15 mouse cellular contexts compared by ENCODE assay signal in genomic region chr2:172909463-172909862, GRCm38 (mm10). TPM values are rescaled to one million over a fixed set of nuclear protein-coding genes. Genes with fewer than 3 reads are reported as not detected.
A peak's percentile ranks its signal among the peaks of the same experiment; 100 is the strongest.
DNase-seq lines count a peak whose midpoint lies in the region; ATAC-seq and TF ChIP-seq lines count a peak whose summit lies in the region.
"Had no signal": no experiment of that assay in that cellular context is flagged by ENCODE, and none has a peak within 500 bp of the region (broad histone marks: within the 10 kb centered on the region; RNA-seq: fewer than 3 reads in every experiment).

No protein-coding gene starts in this region.

- no peaks in the 10 kb centered on the region for H3K27me3 ChIP-seq in forebrain, embryonic 10.5 days (ENCODE audit: poor library complexity, severe bottlenecking)
- no peaks in the 10 kb centered on the region for H3K27me3 ChIP-seq in forebrain, embryonic 11.5 days (ENCODE audit: control insufficient read depth, insufficient read depth, low read length)
- no peaks in the 10 kb centered on the region for H3K27me3 ChIP-seq in hindbrain, postnatal 0 days (ENCODE audit: insufficient read depth, low read length)
- H3K27me3 ChIP-seq in midbrain, postnatal 0 days (ENCODE audit: insufficient read depth, low read length) = no peaks in the 10 kb centered on the region
- H3K27me3 ChIP-seq: liver, embryonic 15.5 days had no signal

- peaks cover 22% of the 10 kb centered on the region for H3K36me3 ChIP-seq in forebrain, embryonic 10.5 days (replicated peaks)
- H3K36me3 ChIP-seq in forebrain, embryonic 11.5 days (ENCODE audit: control insufficient read depth, insufficient read depth, low read length) = no peaks in the 10 kb centered on the region
- H3K36me3 ChIP-seq in hindbrain, postnatal 0 days (ENCODE audit: insufficient read depth, low read length) = no peaks in the 10 kb centered on the region
- H3K36me3 ChIP-seq in midbrain, postnatal 0 days (ENCODE audit: insufficient read depth, low read length) = no peaks in the 10 kb centered on the region
- H3K36me3 ChIP-seq: liver, embryonic 15.5 days had no signal

- no peak for ATAC-seq in forebrain, embryonic 11.5 days (replicated peaks; ENCODE audit: low FRiP score)
- peak; percentile 81 for ATAC-seq in hindbrain, postnatal 0 days
- 0 out of 2 replicates have a peak, but pooled peaks have one; percentile 39 for ATAC-seq in midbrain, postnatal 0 days (ENCODE audit: low FRiP score)
- ATAC-seq: forebrain, embryonic 14.5 days had no signal

- DNase-seq in forebrain, embryonic 10.5 days (ENCODE audit: extremely low spot score, low spot score) = no peak
- no peak for DNase-seq in forebrain, embryonic 11.5 days (ENCODE audit: low spot score)
- peak; percentile 8 for DNase-seq in lung, postnatal 10 days
- DNase-seq in lung, adult 2 months = no peak
- DNase-seq in hindbrain, postnatal 0 days (ENCODE audit: low spot score) = peak; percentile 74
- peak; percentile 82 for DNase-seq in midbrain, postnatal 0 days (ENCODE audit: low spot score)
- no peak for DNase-seq in thymus, postnatal 25 days
- no peak for DNase-seq in kidney, postnatal 25 days
- DNase-seq: adrenal gland, postnatal 36 days; embryo, embryonic 11 days; kidney, adult 18-20 months had no signal

- no peak overlapping the region for H3K4me3 ChIP-seq in forebrain, embryonic 10.5 days
- H3K4me3 ChIP-seq in forebrain, embryonic 11.5 days (ENCODE audit: low read depth, low read length) = no peak overlapping the region
- H3K4me3 ChIP-seq in lung, adult 2 months (replicated peaks; ENCODE audit: extremely low read depth, low read depth, low read length) = no peak overlapping the region
- H3K4me3 ChIP-seq in hindbrain, postnatal 0 days (ENCODE audit: low read length) = no peak overlapping the region
- H3K4me3 ChIP-seq in midbrain, postnatal 0 days (ENCODE audit: low read depth, low read length) = no peak overlapping the region
- H3K4me3 ChIP-seq: liver, embryonic 15.5 days; myocyte had no signal

- peak overlapping the region; percentile 3; the same call in 1 of the 2 replicates for H3K27ac ChIP-seq in forebrain, embryonic 10.5 days
- H3K27ac ChIP-seq in forebrain, embryonic 11.5 days (ENCODE audit: low read depth, low read length) = no peak overlapping the region
- H3K27ac ChIP-seq in hindbrain, postnatal 0 days = no peak overlapping the region
- no peak overlapping the region for H3K27ac ChIP-seq in midbrain, postnatal 0 days (ENCODE audit: low read depth, low read length)
- H3K27ac ChIP-seq: liver, embryonic 15.5 days; macrophage had no signal

- no peak for TF ChIP-seq POLR2A in lung, adult 2 months (IDR thresholded peaks at IDR 0.05; ENCODE audit: borderline replicate concordance, extremely low read depth, low read depth, low read length)

- no peak overlapping the region for H3K9ac ChIP-seq in forebrain, embryonic 11.5 days (ENCODE audit: low read length)
- no peak overlapping the region for H3K9ac ChIP-seq in hindbrain, postnatal 0 days (replicated peaks; ENCODE audit: low read length)
- no peak overlapping the region for H3K9ac ChIP-seq in midbrain, postnatal 0 days (replicated peaks; ENCODE audit: low read length, poor library complexity, severe bottlenecking)
- H3K9ac ChIP-seq: liver, embryonic 15.5 days had no signal

- H3K4me1 ChIP-seq in forebrain, embryonic 10.5 days = peaks cover 67% of the 10 kb centered on the region
- H3K4me1 ChIP-seq in forebrain, embryonic 11.5 days (replicated peaks; ENCODE audit: control insufficient read depth, insufficient read depth, low read length) = no peaks in the 10 kb centered on the region
- no peaks in the 10 kb centered on the region for H3K4me1 ChIP-seq in lung, adult 2 months (ENCODE audit: control insufficient read depth, insufficient read depth, low read length)
- H3K4me1 ChIP-seq in hindbrain, postnatal 0 days (ENCODE audit: insufficient read depth, low read length) = peaks cover 10% of the 10 kb centered on the region; the same call in 1 of the 2 replicates
- no peaks in the 10 kb centered on the region for H3K4me1 ChIP-seq in midbrain, postnatal 0 days (ENCODE audit: insufficient read depth, low read length)

- H3K9me3 ChIP-seq in forebrain, embryonic 10.5 days = no peaks in the 10 kb centered on the region
- no peaks in the 10 kb centered on the region for H3K9me3 ChIP-seq in forebrain, embryonic 11.5 days (ENCODE audit: control insufficient read depth, low read length)
- H3K9me3 ChIP-seq in hindbrain, postnatal 0 days (ENCODE audit: low read length) = no peaks in the 10 kb centered on the region
- no peaks in the 10 kb centered on the region for H3K9me3 ChIP-seq in midbrain, postnatal 0 days (ENCODE audit: low read length)
- H3K9me3 ChIP-seq: liver, embryonic 15.5 days had no signal

- no peak overlapping the region for H3K4me2 ChIP-seq in forebrain, embryonic 11.5 days (ENCODE audit: low read depth, low read length, severe bottlenecking)
- H3K4me2 ChIP-seq in hindbrain, postnatal 0 days (ENCODE audit: low read depth, low read length) = no peak overlapping the region
- no peak overlapping the region for H3K4me2 ChIP-seq in midbrain, postnatal 0 days (ENCODE audit: low read depth, low read length, poor library complexity, severe bottlenecking)
- H3K4me2 ChIP-seq: liver, embryonic 15.5 days had no signal

- WGBS in forebrain, embryonic 10.5 days = 51% methylated on average over 6 of the region's 6 CpGs
- 60% methylated on average over 6 of the region's 6 CpGs for WGBS in forebrain, embryonic 11.5 days
- WGBS in lung, adult 2 months = 71% methylated on average over 6 of the region's 6 CpGs
- 30% methylated on average over 6 of the region's 6 CpGs for WGBS in hindbrain, postnatal 0 days
- 25% methylated on average over 6 of the region's 6 CpGs for WGBS in midbrain, postnatal 0 days

- TF ChIP-seq CTCF in lung, adult 2 months (IDR thresholded peaks at IDR 0.05; ENCODE audit: insufficient read depth, low read length) = no peak
- no peak; the same call in 1 of the 2 replicates for TF ChIP-seq CTCF in hindbrain, postnatal 0 days (IDR thresholded peaks at IDR 0.05; ENCODE audit: low read depth)
- TF ChIP-seq CTCF in midbrain, postnatal 0 days (IDR thresholded peaks at IDR 0.05) = no peak

RNA-seq across cellular contexts. Expression of gene Bmp7, which starts 30.7 kb away (rescaled TPM):
- 21.2 and 21.4 TPM in 2 replicates for polyA plus RNA-seq in forebrain, embryonic 10.5 days (2016; fragmentation: Nextera tagmentation; extraction: Ambion mirVana)
- polyA plus RNA-seq in forebrain, embryonic 11.5 days (2014; fragmentation: Nextera tagmentation; extraction: Ambion mirVana) = 18.8 and 20.7 TPM in 2 replicates
- 3.2 and 5.3 TPM in 2 replicates for polyA plus RNA-seq in lung, adult 2 months (2012; rRNA removed)
- 24.1 and 25.1 TPM in 2 replicates for total RNA-seq in hindbrain, postnatal 0 days (2014; rRNA removed)
- polyA plus RNA-seq in hindbrain, postnatal 0 days (2015; fragmentation: Nextera tagmentation; extraction: Ambion mirVana) = 12.8 and 15.6 TPM in 2 replicates
- 34.0 and 35.9 TPM in 2 replicates for total RNA-seq in midbrain, postnatal 0 days (2014; rRNA removed)
- polyA plus RNA-seq in midbrain, postnatal 0 days (2015; fragmentation: Nextera tagmentation; extraction: Ambion mirVana) = 14.8 and 15.3 TPM in 2 replicates
- polyA plus RNA-seq: myocyte had no signal

Comparison
In these comparisons a context has a peak if more than half of its experiments do, and no peak if none do; other contexts are left out.
1. DNase-seq: peak in lung, postnatal 10 days (single experiment), hindbrain, postnatal 0 days (single experiment) and midbrain, postnatal 0 days (single experiment); none in forebrain, embryonic 10.5 days (single experiment), forebrain, embryonic 11.5 days (single experiment), lung, adult 2 months (single experiment), thymus, postnatal 25 days (single experiment) and kidney, postnatal 25 days (0 of 2).